Mouse (Mus musculus) midbrain, postnatal 0 days (tissue): ENCODE measurements around the gene Tecr. TPM values are rescaled to one million over a fixed set of nuclear protein-coding genes. Genes with fewer than 3 reads are reported as not detected.

Experiments
- ATAC-seq: fragments of 200-750 bp; cut with Nextera tagmentation; 2 replicates; pipeline ENCODE4 v1.8.0; 2017; ENCODE audit warnings: moderate number of reproducible peaks, mild to moderate bottlenecking, moderate TSS enrichment, moderate library complexity; ENCODE audit not compliant: low FRiP score
- DNase-seq: peaks from one replicate; pipeline ENCODE4 v3.0.0-alpha.2; 2015; ENCODE audit warnings: low spot score
- H3K27ac ChIP-seq: fragments of 300-500 bp; sonication (generic); 2 replicates; pipeline ENCODE4 v1.5.1; 2014; ENCODE audit warnings: low read depth, mild to moderate bottlenecking, low read length, mixed read lengths
- H3K27me3 ChIP-seq: fragments of 300-500 bp; sonication (generic); 2 replicates; pipeline ENCODE4 v1.6.1; 2014; ENCODE audit warnings: low read length, control low read depth, mixed read lengths; ENCODE audit not compliant: insufficient read depth
- H3K36me3 ChIP-seq: fragments of 300-500 bp; sonication (generic); 2 replicates; pipeline ENCODE4 v1.6.1; 2014; ENCODE audit warnings: low read length, control low read depth, mixed read lengths; ENCODE audit not compliant: insufficient read depth
- H3K4me1 ChIP-seq: fragments of 300-500 bp; sonication (generic); 2 replicates; pipeline ENCODE4 v1.6.1; 2014; ENCODE audit warnings: mild to moderate bottlenecking, control low read depth, antibody characterized with exemption, low read length, mixed read lengths; ENCODE audit not compliant: insufficient read depth
- H3K4me2 ChIP-seq: fragments of 300-500 bp; sonication (generic); 2 replicates; pipeline ENCODE4 v1.6.1; 2014; ENCODE audit warnings: low read depth, mild to moderate bottlenecking, low read length, mixed read lengths; ENCODE audit not compliant: poor library complexity, severe bottlenecking
- H3K4me3 ChIP-seq: fragments of 300-500 bp; sonication (generic); 2 replicates; pipeline ENCODE4 v1.5.1; 2014; ENCODE audit warnings: low read depth, mild to moderate bottlenecking, low read length, moderate library complexity
- H3K9ac ChIP-seq: fragments of 300-500 bp; sonication (generic); replicated peaks from 2 replicates; pipeline ENCODE4 v1.6.1; 2014; ENCODE audit warnings: mild to moderate bottlenecking, low read length, moderate library complexity, mixed read lengths; ENCODE audit not compliant: poor library complexity, severe bottlenecking
- H3K9me3 ChIP-seq: fragments of 300-500 bp; sonication (generic); 2 replicates; pipeline ENCODE4 v1.6.1; 2016; ENCODE audit warnings: low read length, control low read depth
- CTCF ChIP-seq: IDR thresholded peaks from 2 replicates; pipeline ENCODE4 v1.5.1; 2016; ENCODE audit warnings: antibody characterized with exemption, mild to moderate bottlenecking
- WGBS: fragments of 180-500 bp; shearing (Covaris S2); extraction: QIAGEN DNeasy Blood & Tissue Kit; methylation state at CpG from one replicate; pipeline ENCODE4 v1.1.7; 2014; 5-methylcytosine and 5-hydroxymethylcytosine counted together
- polyA plus RNA-seq: library from polyadenylated mRNA; unstranded; fragments of >200 nt; fragmentation: Nextera tagmentation; extraction: Ambion mirVana; gene quantifications from 2 replicates; pipeline ENCODE4 v1.2.1, GENCODE M21; 2015
- total RNA-seq: library from RNA; depleted of rRNA; stranded (reverse); fragments of >200 nt; gene quantifications from 2 replicates; pipeline ENCODE4 v1.2.3, GENCODE M21; 2014; rRNA removed

Gene Tecr
- total and polyA plus RNA-seq, 2 experiments from 2014 or later: 1,270 to 1,433 TPM

- Histone ChIP-seq H3K4me2 (no peak overlapping the region), H3K36me3 (no peaks in the 10 kb centered on the region), H3K9ac (no peak overlapping the region), H3K27ac (no peak overlapping the region), H3K4me1 (peaks cover 3% of the 10 kb centered on the region; the same call in 1 of the 2 replicates), H3K27me3 (no peaks in the 10 kb centered on the region), H3K9me3 (no peaks in the 10 kb centered on the region), H3K4me3 (no peak overlapping the region)
- no peak for ATAC-seq
- WGBS: 89% methylated on average over 3 of the region's 3 CpGs
- TF ChIP-seq CTCF: no peak
- DNase-seq: no peak
These were observed 45.1 kb downstream of the Tecr start for GRCm38 (mm10) chr8:83562669-83563068.

DNA sequence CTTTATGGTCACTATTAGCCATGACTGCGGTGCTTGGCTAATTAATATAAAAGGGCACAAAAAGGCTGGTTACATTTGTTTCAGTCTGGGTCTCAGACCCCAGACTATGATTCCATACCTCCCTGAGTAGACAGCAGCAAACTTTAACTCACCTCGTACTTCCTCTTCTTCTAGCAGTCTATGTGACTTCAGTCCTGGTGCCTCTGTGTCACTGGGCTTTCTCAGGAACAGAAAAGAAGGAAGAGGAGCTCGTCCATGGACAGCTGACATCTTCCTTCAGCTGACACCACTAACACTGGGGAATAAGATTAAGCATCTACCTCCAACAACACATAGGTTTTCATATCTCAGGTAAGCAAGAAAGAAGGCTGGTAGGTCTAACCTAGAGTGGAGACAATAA is 72.0 kb downstream of the Tecr start, which contains the start of gene Olfr370:
TSS of gene Olfr370 (plus strand) at position 45 of the 400 bp plus-strand sequence.
- H3K9me3 ChIP-seq: no peaks in the 10 kb centered on the region
- no peaks in the 10 kb centered on the region for H3K27me3 ChIP-seq
- TF ChIP-seq CTCF: no peak
- no peaks in the 10 kb centered on the region for H3K4me1 ChIP-seq
- H3K36me3 ChIP-seq: no peaks in the 10 kb centered on the region
- no peak for DNase-seq
- no peak within 1 kb of the TSS for H3K4me2 ChIP-seq
- 76% methylated on average over 3 of the region's 3 CpGs for WGBS
- H3K4me3 ChIP-seq: no peak within 1 kb of the TSS
- H3K27ac ChIP-seq: no peak within 1 kb of the TSS
- no peak within 1 kb of the TSS for H3K9ac ChIP-seq
- no peak for ATAC-seq

GRCm38 (mm10) chr8:83534802-83535201 is 73.0 kb downstream of the Tecr start:
- WGBS: 89% methylated on average over 2 of the region's 2 CpGs
- Histone ChIP-seq H3K4me2 (no peak overlapping the region), H3K27me3 (no peaks in the 10 kb centered on the region), H3K9me3 (no peaks in the 10 kb centered on the region), H3K36me3 (no peaks in the 10 kb centered on the region), H3K27ac (no peak overlapping the region), H3K4me3 (no peak overlapping the region), H3K9ac (no peak overlapping the region), H3K4me1 (no peaks in the 10 kb centered on the region)
- ATAC-seq (no peak), DNase-seq (no peak)
- TF ChIP-seq CTCF: no peak

Other genes starting within 250 kb of the Tecr start
- gene Clgn, start 218.1 kb downstream of the Tecr start, total RNA-seq: 5.6 and 7.4 TPM in 2 replicates
- 11.4 and 11.6 TPM in 2 replicates for gene Clgn, start 218.1 kb downstream of the Tecr start, polyA plus RNA-seq
- 319 and 385 TPM in 2 replicates for gene Scoc, start 149.6 kb downstream of the Tecr start, total RNA-seq
- gene Scoc, start 149.6 kb downstream of the Tecr start, polyA plus RNA-seq: 483 and 520 TPM in 2 replicates
- gene Olfr370, start 72.2 kb downstream of the Tecr start, total RNA-seq: not detected in 2 replicates
- not detected in 2 replicates for gene Olfr370, start 72.2 kb downstream of the Tecr start, polyA plus RNA-seq
- gene Ndufb7, start 41.3 kb downstream of the Tecr start, total RNA-seq: 151 and 158 TPM in 2 replicates
- 396 and 420 TPM in 2 replicates for gene Ndufb7, start 41.3 kb downstream of the Tecr start, polyA plus RNA-seq
- 41.0 and 43.3 TPM in 2 replicates for gene Dnajb1, start 222 bp upstream of the Tecr start, total RNA-seq
- 60.3 and 72.4 TPM in 2 replicates for gene Dnajb1, start 222 bp upstream of the Tecr start, polyA plus RNA-seq
- gene Gipc1, start 44.7 kb upstream of the Tecr start, total RNA-seq: 72.3 and 74.2 TPM in 2 replicates
- 108 and 111 TPM in 2 replicates for gene Gipc1, start 44.7 kb upstream of the Tecr start, polyA plus RNA-seq
- 0.55 and 0.85 TPM in 2 replicates for gene Ptger1, start 58.7 kb upstream of the Tecr start, total RNA-seq
- gene Ptger1, start 58.7 kb upstream of the Tecr start, polyA plus RNA-seq: 0.27 and 0.36 TPM in 2 replicates
- 63.9 and 71.2 TPM in 2 replicates for gene Pkn1, start 91.2 kb upstream of the Tecr start, total RNA-seq
- gene Pkn1, start 91.2 kb upstream of the Tecr start, polyA plus RNA-seq: 21.3 and 21.7 TPM in 2 replicates
- 38.1 and 47.3 TPM in 2 replicates for gene Ddx39, start 107.2 kb upstream of the Tecr start, total RNA-seq
- 68.2 and 76.6 TPM in 2 replicates for gene Ddx39, start 107.2 kb upstream of the Tecr start, polyA plus RNA-seq
- gene Adgre5, start 133.4 kb upstream of the Tecr start, total RNA-seq: 10.4 and 24.3 TPM in 2 replicates
- gene Adgre5, start 133.4 kb upstream of the Tecr start, polyA plus RNA-seq: 7.7 and 8.3 TPM in 2 replicates